Mouse (Mus musculus) natural killer cell, adult 2 months (primary cell): Measurements from ENCODE around the gene Abtb1.

Experiments used
- DNase-seq, 2 experiments: peaks; one replicate each; pipeline ENCODE4 v3.0.0; 2022; ENCODE audit warnings: low spot score in 2 of 2

The Abtb1 gene

DNA sequence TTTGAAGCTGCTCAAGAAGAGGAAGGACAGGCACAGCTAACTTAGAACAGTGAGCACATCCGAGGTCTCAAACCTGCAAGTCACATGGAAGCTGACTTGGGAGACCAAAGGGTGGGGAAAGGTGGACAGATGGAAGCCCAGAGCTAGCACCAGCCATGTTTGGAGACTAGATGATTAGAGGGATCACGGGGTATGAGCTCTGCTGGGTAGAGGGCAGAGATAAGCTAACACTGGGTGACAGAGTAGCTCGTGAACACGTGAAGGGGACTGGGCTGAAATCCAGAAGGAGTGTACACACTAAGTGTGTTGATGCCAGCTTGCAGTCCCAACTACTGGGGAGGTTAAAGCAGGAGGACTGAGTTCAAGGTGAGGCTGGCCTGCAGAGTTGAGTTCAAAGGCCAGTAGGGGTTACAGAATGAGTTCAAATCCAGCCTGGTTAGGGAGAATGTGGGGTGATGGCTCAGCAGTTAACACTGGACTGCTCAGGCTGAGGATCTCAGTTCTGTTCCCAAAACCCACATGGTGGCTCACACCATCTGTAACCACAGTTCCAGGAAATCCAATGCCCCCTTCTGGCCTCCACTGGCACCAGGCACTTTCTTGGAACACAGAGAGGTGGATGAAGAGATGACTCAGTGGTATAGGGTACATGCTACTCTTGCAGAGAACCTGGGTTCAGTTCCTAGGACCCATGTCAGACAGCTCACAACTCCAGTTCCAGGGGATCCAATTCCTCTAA is 37.7 kb downstream of the Abtb1 start:
- DNase-seq = no peak

DNA sequence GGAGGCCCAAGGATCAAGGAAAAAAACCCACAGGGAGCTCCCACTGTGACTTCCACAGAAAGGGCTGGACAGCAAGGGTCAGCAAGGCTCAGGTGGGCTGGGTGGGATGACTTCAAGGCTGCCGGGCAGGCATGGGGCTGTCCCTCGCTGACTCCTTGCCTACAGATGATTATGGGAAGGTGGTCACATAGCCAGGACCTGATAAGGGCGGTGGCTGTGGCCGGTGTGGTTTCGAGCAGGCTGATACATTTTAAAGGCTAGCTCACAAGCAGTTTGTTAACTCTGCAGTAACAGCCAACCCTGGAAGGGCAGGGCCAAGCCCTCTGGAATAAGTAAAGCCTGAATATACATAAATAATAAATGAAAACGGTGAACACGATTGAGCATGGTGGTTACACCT is 38.7 kb downstream of the Abtb1 start:
- DNase-seq = no peak

DNA sequence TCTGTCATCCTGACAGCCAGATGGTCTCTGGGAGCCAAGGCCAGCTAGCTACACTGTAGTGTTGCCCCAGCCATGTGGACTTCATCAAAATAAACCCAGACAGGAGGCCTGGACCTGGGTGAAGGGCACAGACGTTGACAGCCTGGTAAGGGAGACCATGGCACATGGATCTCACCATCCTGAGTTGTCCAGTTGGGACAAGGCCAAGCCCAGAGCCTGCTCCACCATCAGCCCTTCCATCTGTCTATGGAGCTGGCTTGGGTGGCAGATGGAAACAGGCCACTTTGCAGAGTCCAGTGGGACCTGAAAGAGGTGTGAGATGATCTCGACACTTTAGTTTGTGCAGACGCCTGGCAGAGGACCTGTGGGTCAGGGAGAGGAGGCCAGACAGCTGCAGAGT is 41.0 kb downstream of the Abtb1 start:
- no peak for DNase-seq

DNA sequence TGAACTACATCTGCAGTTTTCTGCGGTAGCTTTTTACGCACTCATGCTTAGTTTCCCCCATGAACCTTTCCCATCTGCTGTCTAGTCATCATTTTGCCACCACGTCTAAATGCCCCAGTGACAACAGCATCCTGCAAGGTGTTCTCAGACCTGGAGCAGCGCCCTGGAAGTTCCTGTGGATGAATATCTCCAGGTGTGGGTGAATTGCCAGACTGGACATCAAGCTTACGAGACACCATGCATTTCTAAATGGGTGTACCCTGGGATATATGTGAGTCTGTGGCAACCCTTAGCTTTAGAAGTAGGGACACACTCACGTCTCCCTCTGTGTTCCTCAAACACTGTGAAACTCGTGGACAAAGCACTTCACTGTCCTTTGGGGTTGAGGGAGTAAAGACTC is 41.6 kb downstream of the Abtb1 start:
- no peak for DNase-seq

DNA sequence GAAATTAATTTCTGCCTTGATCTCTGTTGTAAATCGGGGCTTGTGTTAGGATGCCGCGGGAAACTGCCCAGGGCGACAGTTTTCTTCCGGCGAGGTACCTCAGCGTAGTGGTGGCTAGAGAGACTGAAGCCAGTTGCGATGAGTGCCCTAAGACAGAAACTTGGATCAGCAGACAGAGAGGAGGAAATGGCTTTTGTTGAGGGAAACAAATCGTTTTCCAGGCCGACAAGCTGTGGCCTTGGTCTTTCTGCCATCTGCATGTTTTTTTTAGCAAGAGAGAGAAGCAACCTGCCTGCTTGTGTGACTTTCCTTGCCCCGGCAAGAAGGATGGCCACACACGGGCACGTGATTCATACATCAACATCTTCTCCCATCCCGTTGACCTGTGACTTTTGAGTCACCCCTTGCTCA is 47.2 kb downstream of the Abtb1 start:
- no peak for DNase-seq

DNA sequence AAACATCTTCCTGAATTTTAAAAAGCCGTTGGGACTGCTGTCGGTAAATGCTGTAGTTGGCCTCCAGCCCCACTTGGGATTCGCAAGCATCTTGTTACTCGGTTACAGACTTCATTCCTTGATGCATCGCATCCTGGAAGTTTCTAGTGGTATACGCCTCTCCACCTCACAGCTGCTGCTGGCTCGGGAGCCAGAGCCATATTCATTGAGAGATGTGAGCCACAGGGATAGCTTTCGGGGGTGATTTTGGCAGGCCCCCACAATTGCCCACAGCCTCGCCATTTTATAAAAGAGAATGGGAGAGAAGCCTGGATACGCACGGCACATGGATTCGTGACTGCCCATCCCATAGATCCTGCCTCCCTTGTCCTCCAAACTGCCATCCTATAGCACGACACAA is 47.9 kb downstream of the Abtb1 start:
- no peak for DNase-seq

DNA sequence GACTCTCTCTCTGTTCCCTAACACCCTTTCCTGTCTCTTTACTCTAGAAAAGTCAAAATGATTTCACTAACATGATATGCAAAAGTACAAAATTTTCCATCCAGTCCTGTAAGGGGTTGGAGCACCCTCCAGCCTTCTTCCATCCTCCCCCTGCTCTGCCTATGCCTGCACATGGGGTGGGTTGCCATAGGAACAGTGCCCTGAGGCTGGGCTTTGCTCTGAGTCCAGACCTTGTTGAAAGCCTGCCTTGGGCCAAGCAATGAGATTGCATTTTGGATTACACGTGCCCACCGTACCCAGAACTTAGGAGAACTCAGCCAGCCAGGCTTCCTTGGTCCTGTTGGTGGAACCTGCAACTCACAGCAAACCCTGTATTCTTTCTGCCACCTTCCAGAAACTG is 48.5 kb downstream of the Abtb1 start:
- no peak for DNase-seq

DNA sequence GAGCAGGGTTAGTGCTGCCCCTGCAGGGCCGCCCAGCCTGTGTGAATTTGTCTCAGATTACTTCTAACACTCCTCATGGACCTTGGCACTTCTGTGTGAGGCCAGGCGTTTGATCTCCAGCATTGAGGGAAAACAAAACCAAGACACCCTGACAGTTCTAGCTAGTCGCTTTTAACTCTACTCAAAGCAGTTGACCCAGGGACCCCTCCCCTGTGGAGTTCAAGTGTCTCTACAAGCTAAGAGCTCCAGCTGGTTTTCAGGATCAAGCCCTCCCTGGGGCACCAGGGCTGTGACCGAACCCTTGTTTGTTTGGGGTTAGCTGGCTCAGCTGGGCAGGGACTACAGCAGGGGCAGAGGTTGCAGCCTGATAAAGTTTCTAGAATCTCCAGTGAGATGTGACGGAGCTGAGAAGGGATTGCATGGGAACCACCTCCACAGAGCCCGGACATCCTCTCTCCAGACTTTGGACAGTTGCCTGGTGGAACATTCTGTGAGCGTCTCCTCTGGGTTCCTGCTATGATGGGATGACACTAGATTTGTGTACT is 49.6 kb downstream of the Abtb1 start:
- DNase-seq = no peak

DNA sequence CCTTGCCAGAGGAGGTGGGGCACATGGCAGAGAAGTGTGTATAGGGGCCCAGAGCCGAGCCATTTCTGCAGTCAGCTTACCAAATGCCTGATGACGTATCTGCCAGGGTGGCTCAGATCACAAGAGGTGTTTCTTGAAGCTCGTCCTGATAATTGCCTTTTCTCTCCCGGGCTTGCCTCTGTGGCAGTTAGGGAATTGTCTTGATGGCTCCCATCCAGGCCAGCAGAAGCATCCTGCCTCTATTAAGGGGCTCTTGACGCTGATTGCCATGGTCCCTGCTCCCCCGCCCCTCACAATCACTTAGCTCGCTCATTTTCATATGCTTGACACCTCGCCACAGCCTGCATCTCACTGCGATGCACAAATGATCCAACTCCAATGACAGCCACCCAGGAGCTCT is 50.5 kb downstream of the Abtb1 start:
- no peak for DNase-seq

DNA sequence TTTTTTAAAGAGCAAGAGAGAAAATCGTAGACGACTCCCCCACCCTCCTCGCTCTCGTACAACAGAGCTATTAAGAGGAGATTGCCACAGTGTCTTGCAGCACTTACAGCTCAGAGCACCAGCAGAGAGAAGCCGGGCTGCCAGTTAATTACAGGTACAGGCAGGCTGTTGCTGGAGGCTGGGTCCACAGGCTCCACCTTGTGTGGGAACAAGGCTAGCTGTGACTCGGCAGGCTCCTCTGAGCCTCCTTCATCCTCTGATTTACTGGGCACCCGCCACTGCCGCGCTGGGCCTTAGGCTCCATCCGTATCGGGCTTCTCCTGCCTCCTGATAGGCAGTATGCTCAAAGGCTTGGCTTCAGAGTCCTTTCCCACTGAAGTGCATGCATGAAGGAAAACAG is 53.6 kb downstream of the Abtb1 start:
- no peak for DNase-seq

DNA sequence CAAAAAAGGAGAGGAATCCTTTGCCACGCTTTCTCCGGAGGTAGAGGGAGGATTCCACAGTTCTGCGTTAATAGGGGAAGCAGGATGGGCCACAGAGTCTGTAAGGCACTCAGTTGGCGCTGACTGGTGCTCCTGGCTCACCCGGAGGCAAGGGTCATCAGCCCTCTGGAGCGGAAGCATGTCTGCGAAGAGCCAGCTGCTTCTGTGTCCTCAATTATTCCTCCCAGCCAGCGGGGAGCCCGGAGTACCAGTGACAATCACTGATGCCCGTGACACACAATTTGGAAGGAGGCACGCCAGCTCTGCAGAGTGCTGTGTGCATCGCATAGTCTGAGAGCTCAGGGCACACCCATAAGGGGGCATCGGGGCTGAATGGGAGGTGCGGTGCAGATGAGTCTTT is 54.3 kb downstream of the Abtb1 start:
- no peak for DNase-seq

DNA sequence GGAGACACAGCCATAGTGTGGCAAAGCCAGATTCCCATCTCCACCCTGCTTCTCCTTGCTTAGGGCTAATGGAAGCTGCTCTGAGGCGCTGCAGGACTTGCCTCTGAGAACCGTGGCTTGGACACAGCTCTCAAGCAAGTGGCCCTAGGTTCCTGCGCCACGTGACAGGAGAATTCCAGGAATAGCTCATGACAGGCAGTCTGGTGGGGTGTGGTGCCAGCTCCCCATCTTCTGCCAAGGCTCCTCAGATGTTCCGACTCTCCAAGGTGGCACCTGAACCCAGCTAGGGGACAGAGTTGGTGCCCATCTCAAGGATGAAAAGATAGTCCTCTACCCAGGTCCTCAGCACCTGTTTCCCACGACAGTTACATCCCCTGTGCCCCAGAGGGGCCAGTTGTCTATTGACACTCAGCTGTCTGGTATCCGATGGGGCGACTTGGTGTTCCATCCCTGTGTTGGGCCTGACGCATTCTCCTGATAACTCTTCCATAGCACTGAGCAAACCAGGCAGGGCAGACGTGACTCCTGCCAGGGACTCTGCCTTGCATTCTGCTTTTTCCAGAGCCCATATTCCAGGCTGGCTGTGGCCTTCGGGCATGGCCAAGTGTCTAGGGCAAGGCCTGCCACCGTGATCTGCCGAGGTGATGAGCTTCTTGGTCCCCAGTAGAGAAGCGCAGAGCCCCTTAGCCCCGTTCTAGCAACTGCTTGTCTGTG is 54.9 kb downstream of the Abtb1 start:
- DNase-seq = no peak
